ENCODE assay signal across 9 mouse cellular contexts in genomic region chr4:57904211-57904610, GRCm38 (mm10). TPM values are rescaled to one million over a fixed set of nuclear protein-coding genes. Genes with fewer than 3 reads are reported as not detected.
DNase-seq lines count a peak whose midpoint lies in the region; ATAC-seq and TF ChIP-seq lines count a peak whose summit lies in the region.
"Had no signal": no experiment of that assay in that cellular context is flagged by ENCODE, and none has a peak within 500 bp of the region (broad histone marks: within the 10 kb centered on the region; RNA-seq: fewer than 3 reads in every experiment).

No protein-coding gene starts in this region.

- no peaks in the 10 kb centered on the region for H3K36me3 ChIP-seq in ES-E14 (ENCODE audit: control insufficient read depth, insufficient read depth, low read length, poor library complexity, severe bottlenecking)
- H3K36me3 ChIP-seq in hindbrain, embryonic 11.5 days (ENCODE audit: control insufficient read depth, insufficient read depth, low read length): no peaks in the 10 kb centered on the region
- H3K36me3 ChIP-seq: limb, embryonic 13.5 days had no signal

- WGBS in hindbrain, embryonic 11.5 days: 13% methylated on average over 5 of the region's 5 CpGs

- H3K9me3 ChIP-seq in ES-E14 (ENCODE audit: control insufficient read depth, insufficient read depth, low read depth, low read length): no peaks in the 10 kb centered on the region
- no peaks in the 10 kb centered on the region for H3K9me3 ChIP-seq in hindbrain, embryonic 11.5 days (ENCODE audit: control insufficient read depth, low read length)
- H3K9me3 ChIP-seq: limb, embryonic 13.5 days had no signal

- H3K4me2 ChIP-seq in hindbrain, embryonic 11.5 days (replicated peaks; ENCODE audit: low read depth, low read length): no peak overlapping the region
- H3K4me2 ChIP-seq: limb, embryonic 13.5 days had no signal

- in situ Hi-C loops in ES-E14 (cut with MboI; ENCODE audit: low sequenced_read_pairs in 2 of 2, unreplicated experiment in 2 of 2): loop anchor here in 1 of 2 experiments (10.0 kb wide), 2 partner anchors 171 to 351 kb away; no protein-coding TSS in a partner anchor

- H3K4me3 ChIP-seq in ES-E14 (ENCODE audit: insufficient read depth in 1 of 2, low read depth in 1 of 2, low read length in 2 of 2, poor library complexity in 1 of 2, severe bottlenecking in 1 of 2): no peak overlapping the region
- H3K4me3 ChIP-seq in embryonic fibroblast, embryonic 13.5 days (ENCODE audit: insufficient read depth, low read length): no peak overlapping the region
- no peak overlapping the region for H3K4me3 ChIP-seq in hindbrain, embryonic 11.5 days (ENCODE audit: low read depth, low read length)
- H3K4me3 ChIP-seq: limb, embryonic 13.5 days had no signal

- H3K27me3 ChIP-seq in hindbrain, embryonic 11.5 days (ENCODE audit: control insufficient read depth, insufficient read depth, low read length): no peaks in the 10 kb centered on the region
- H3K27me3 ChIP-seq: limb, embryonic 13.5 days had no signal

- peak; percentile 84 for TF ChIP-seq CTCF in embryonic fibroblast, embryonic 13.5 days (IDR thresholded peaks at IDR 0.05; ENCODE audit: borderline replicate concordance, insufficient read depth, low read length)

- DNase-seq in ES-E14 (ENCODE audit: low read depth, low spot score) (peak; percentile 54), MN1 (ENCODE audit: low spot score) (no peak)
- peak; percentile 71 to 82 for DNase-seq in adrenal gland, postnatal 36 days
- DNase-seq in hindbrain, embryonic 11.5 days (ENCODE audit: low spot score): peak; percentile 80
- peak; percentile 35 to 78 for DNase-seq in layer of hippocampus, postnatal 25 days (ENCODE audit: extremely low spot score in 1 of 2, low spot score in 1 of 2)
- DNase-seq in lung, postnatal 4 days: peak; percentile 39 to 73
- DNase-seq in right cerebral cortex, postnatal 14 days: peak; percentile 69

- TF ChIP-seq POLR2A in embryonic fibroblast, embryonic 13.5 days (IDR thresholded peaks at IDR 0.05; ENCODE audit: low read depth, low read length): no peak

- H3K27ac ChIP-seq in ES-E14 (ENCODE audit: insufficient read depth, low read depth, low read length, poor library complexity, severe bottlenecking): no peak overlapping the region
- H3K27ac ChIP-seq in embryonic fibroblast, embryonic 13.5 days (ENCODE audit: insufficient read depth, low read length): no peak overlapping the region
- H3K27ac ChIP-seq in hindbrain, embryonic 11.5 days (ENCODE audit: low read depth, low read length): no peak overlapping the region
- H3K27ac ChIP-seq: limb, embryonic 13.5 days had no signal

- H3K4me1 ChIP-seq in ES-E14 (ENCODE audit: control insufficient read depth in 2 of 2, insufficient read depth in 2 of 2, low read length in 2 of 2, poor library complexity in 1 of 2): peaks cover 0 to 9% of the 10 kb centered on the region in 2 experiments; a peak in 1 of 4 replicates
- no peaks in the 10 kb centered on the region for H3K4me1 ChIP-seq in embryonic fibroblast, embryonic 13.5 days (ENCODE audit: control insufficient read depth, insufficient read depth, low read length)
- H3K4me1 ChIP-seq in hindbrain, embryonic 11.5 days (replicated peaks; ENCODE audit: control insufficient read depth, insufficient read depth, low read length): no peaks in the 10 kb centered on the region

- peak; percentile 48; the same call in 1 of the 2 replicates for ATAC-seq in hindbrain, embryonic 11.5 days (ENCODE audit: low FRiP score)

- no peak overlapping the region for H3K9ac ChIP-seq in ES-E14 (ENCODE audit: insufficient read depth, low read depth, low read length, poor library complexity, severe bottlenecking)
- H3K9ac ChIP-seq in hindbrain, embryonic 11.5 days (ENCODE audit: low read depth, low read length): no peak overlapping the region
- H3K9ac ChIP-seq: limb, embryonic 13.5 days had no signal

TF ChIP-seq in ES-E14, 5 proteins besides CTCF, POLR2A, EP300 and RAD21:
- TF ChIP-seq HCFC1 (IDR thresholded peaks at IDR 0.05; ENCODE audit: borderline replicate concordance, insufficient read depth, low read length) (no peak), ZNF384 (IDR thresholded peaks at IDR 0.05; ENCODE audit: low read depth, low read length) (no peak), CHD2 (IDR thresholded peaks at IDR 0.05; ENCODE audit: low read depth, low read length) (no peak), MAFK (IDR thresholded peaks at IDR 0.05; ENCODE audit: insufficient read depth, low read depth, low read length) (no peak), ZC3H11A (IDR thresholded peaks at IDR 0.05; ENCODE audit: borderline replicate concordance, low read depth, low read length) (peak; percentile 82; the same call in 1 of the 2 replicates)

RNA-seq across cellular contexts. Expression of gene D630039A03Rik, which starts 11.9 kb away (rescaled TPM):
- 0.27 and 0.74 TPM in 2 replicates for total RNA-seq in ES-E14 (2012; rRNA removed)
- 10 to 100 TPM in 1 of 2 experiments, 1 to 10 TPM in 1; 9.8 to 15.0 TPM for total RNA-seq in adrenal gland, postnatal 36 days (2021)
- polyA plus RNA-seq in embryonic fibroblast, embryonic 13.5 days (2011; ENCODE audit: insufficient read length, low read depth, missing spikeins): not detected in 2 replicates
- 0.13 and 0.31 TPM in 2 replicates for polyA plus RNA-seq in hindbrain, embryonic 11.5 days (2014; fragmentation: Nextera tagmentation; extraction: Ambion mirVana)
- total RNA-seq in layer of hippocampus, postnatal 25 days (2021): under 1 TPM; 0.39 to 0.42 TPM

RNA-seq across cellular contexts. Expression of gene Txn1, which starts 52.0 kb away (rescaled TPM):
- total RNA-seq in ES-E14 (2012; rRNA removed): 269 and 401 TPM in 2 replicates
- total RNA-seq in adrenal gland, postnatal 36 days (2021): 100 to 1,000 TPM; 327 to 337 TPM
- polyA plus RNA-seq in embryonic fibroblast, embryonic 13.5 days (2011; ENCODE audit: insufficient read length, low read depth, missing spikeins): 295 and 311 TPM in 2 replicates
- 393 and 394 TPM in 2 replicates for polyA plus RNA-seq in hindbrain, embryonic 11.5 days (2014; fragmentation: Nextera tagmentation; extraction: Ambion mirVana)
- 100 to 1,000 TPM; 108 to 121 TPM for total RNA-seq in layer of hippocampus, postnatal 25 days (2021)
